Mouse (Mus musculus): ENCODE results near the gene Med13. TPM values are rescaled to one million over a fixed set of nuclear protein-coding genes. Genes with fewer than 3 reads are reported as not detected.

Med13 gene
- polyA plus RNA-seq, 1 experiment from 2014 or later, result 9.3 TPM

- H3K9me3 ChIP-seq, result no peaks in the 10 kb centered on the region
- H3K27ac ChIP-seq (replicated peaks), result no peak overlapping the region
- H3K36me3 ChIP-seq (replicated peaks), result no peaks in the 10 kb centered on the region
- H3K4me3 ChIP-seq, result no peak overlapping the region
- no peaks in the 10 kb centered on the region for H3K27me3 ChIP-seq (replicated peaks; ENCODE audit: low read depth, poor library complexity, severe bottlenecking)
- H3K4me1 ChIP-seq, result peaks cover 31% of the 10 kb centered on the region
- 81% methylated on average over 13 of the region's 13 CpGs for WGBS
- no peak for DNase-seq (ENCODE audit: low spot score)
Measured at GRCm38 (mm10) chr11:86388821-86389480, 31.5 kb upstream of the Med13 start.

DNA sequence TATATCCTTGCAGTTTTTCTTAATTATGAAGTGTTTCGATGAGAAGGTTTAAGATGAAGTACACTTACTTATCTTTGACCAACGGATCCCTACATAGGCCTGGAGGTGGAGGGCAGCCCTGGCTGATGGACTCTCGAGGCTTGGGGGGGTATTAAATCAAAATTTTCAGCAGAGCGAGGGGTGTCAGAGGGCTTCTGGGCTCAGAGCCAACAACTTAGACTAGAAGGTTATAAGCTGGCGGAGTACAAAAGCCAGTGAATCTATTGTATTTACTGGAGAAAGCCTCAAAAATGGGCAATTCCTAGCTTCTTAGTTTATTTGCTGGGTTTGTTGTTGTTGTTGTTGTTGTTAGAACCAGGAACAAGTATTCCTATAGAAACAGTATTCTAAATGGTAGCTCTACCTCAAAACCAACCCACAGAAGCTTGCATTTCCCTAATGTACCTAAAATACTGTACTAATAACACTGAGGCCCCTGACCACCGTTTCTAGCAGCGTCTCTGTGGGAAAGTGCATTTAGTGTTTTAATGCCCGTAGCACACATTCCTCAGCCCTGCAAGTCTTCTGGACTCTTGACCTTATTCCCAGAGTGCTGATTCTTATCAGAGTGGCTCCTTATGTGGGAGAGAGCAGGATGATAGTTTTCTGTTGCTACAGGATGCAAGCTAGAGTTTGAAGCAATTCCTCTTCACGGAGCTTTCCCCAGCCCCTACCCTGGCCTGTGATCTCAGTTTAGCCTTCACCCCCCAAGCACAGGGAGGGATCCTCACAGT is 29.9 kb upstream of the Med13 start:
- Histone ChIP-seq H3K27me3 (replicated peaks; ENCODE audit: low read depth, poor library complexity, severe bottlenecking) (peaks cover 3% of the 10 kb centered on the region; the same call in 1 of the 2 replicates), H3K4me3 (no peak overlapping the region), H3K9me3 (no peaks in the 10 kb centered on the region), H3K36me3 (replicated peaks) (no peaks in the 10 kb centered on the region), H3K4me1 (peaks cover 31% of the 10 kb centered on the region), H3K27ac (replicated peaks) (no peak overlapping the region)
- 68% methylated on average over 9 of the region's 9 CpGs for WGBS
- no peak for DNase-seq (ENCODE audit: low spot score)

- no peak for DNase-seq (ENCODE audit: low spot score)
- no peaks in the 10 kb centered on the region for H3K36me3 ChIP-seq (replicated peaks)
- H3K9me3 ChIP-seq, result no peaks in the 10 kb centered on the region
- WGBS, result 73% methylated on average over 10 of the region's 10 CpGs
- no peak overlapping the region for H3K4me3 ChIP-seq
- H3K27ac ChIP-seq (replicated peaks), result no peak overlapping the region
- H3K27me3 ChIP-seq (replicated peaks; ENCODE audit: low read depth, poor library complexity, severe bottlenecking), result peaks cover 3% of the 10 kb centered on the region; the same call in 1 of the 2 replicates
- H3K4me1 ChIP-seq, result peaks cover 31% of the 10 kb centered on the region
Measured at GRCm38 (mm10) chr11:86386576-86386975, 29.2 kb upstream of the Med13 start.

GRCm38 (mm10) chr11:86385710-86386282 is 28.4 kb upstream of the Med13 start:
- no peak overlapping the region for H3K4me3 ChIP-seq
- 79% methylated on average over 11 of the region's 11 CpGs for WGBS
- H3K36me3 ChIP-seq (replicated peaks), result no peaks in the 10 kb centered on the region
- H3K27ac ChIP-seq (replicated peaks), result 0 out of 2 replicates have a peak overlapping the region, but pooled peaks have one; percentile 2
- H3K4me1 ChIP-seq, result peaks cover 31% of the 10 kb centered on the region
- peaks cover 3% of the 10 kb centered on the region; the same call in 1 of the 2 replicates for H3K27me3 ChIP-seq (replicated peaks; ENCODE audit: low read depth, poor library complexity, severe bottlenecking)
- no peaks in the 10 kb centered on the region for H3K9me3 ChIP-seq
- no peak for DNase-seq (ENCODE audit: low spot score)

- DNase-seq (ENCODE audit: low spot score), result no peak
- no peak overlapping the region for H3K27ac ChIP-seq (replicated peaks)
- 86% methylated on average over 3 of the region's 3 CpGs for WGBS
Measured at GRCm38 (mm10) chr11:86384141-86384540, 26.7 kb upstream of the Med13 start.

DNA sequence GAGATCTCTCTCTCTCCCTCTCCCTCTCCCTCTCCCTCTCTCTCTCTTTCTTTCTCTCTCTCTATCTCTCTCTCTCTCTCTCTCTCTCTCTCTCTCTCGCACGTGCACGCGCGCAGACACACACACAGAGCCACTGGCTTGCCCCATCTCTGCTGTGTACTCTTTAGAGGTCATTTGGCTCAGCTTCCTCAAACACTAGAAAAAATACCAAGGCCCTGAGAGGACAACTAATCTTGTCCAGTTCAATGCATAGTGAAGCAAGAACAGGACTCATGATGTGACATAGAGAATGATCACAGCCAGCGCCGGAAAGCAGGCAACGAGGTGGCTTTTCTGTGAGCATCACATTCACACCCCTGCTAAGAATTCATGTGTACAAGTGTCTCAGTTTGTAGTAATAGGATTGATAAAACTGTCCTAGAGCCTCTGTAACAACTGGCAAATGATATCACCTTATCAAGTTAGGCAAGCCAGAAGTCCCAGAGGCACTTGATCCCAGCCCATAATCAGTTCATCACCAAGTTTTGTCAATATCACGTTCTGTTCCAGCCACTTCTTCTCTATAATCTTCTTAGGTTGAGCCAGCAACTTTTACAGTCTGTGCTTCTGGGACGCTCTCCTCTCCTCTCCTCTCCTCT is 25.2 kb upstream of the Med13 start:
- WGBS, result 92% methylated on average over 10 of the region's 10 CpGs
- H3K9me3 ChIP-seq, result no peaks in the 10 kb centered on the region
- DNase-seq (ENCODE audit: low spot score), result no peak
- no peaks in the 10 kb centered on the region for H3K36me3 ChIP-seq (replicated peaks)
- peaks cover 24% of the 10 kb centered on the region for H3K4me1 ChIP-seq
- no peak overlapping the region for H3K27ac ChIP-seq (replicated peaks)
- H3K27me3 ChIP-seq (replicated peaks; ENCODE audit: low read depth, poor library complexity, severe bottlenecking), result peaks cover 3% of the 10 kb centered on the region; the same call in 1 of the 2 replicates
- no peak overlapping the region for H3K4me3 ChIP-seq

More at GRCm38 (mm10) chr11:86384141-86384540, 26.7 kb upstream of the Med13 start:
- peaks cover 27% of the 10 kb centered on the region for H3K4me1 ChIP-seq
- H3K9me3 ChIP-seq, result no peaks in the 10 kb centered on the region
- no peaks in the 10 kb centered on the region for H3K36me3 ChIP-seq (replicated peaks)
- no peak overlapping the region for H3K4me3 ChIP-seq
- H3K27me3 ChIP-seq (replicated peaks; ENCODE audit: low read depth, poor library complexity, severe bottlenecking), result peaks cover 3% of the 10 kb centered on the region; the same call in 1 of the 2 replicates

- peaks cover 3% of the 10 kb centered on the region; the same call in 1 of the 2 replicates for H3K27me3 ChIP-seq (replicated peaks; ENCODE audit: low read depth, poor library complexity, severe bottlenecking)
- H3K4me1 ChIP-seq, result peaks cover 14% of the 10 kb centered on the region
- WGBS, result 80% methylated on average over 5 of the region's 5 CpGs
- H3K9me3 ChIP-seq, result no peaks in the 10 kb centered on the region
- H3K36me3 ChIP-seq (replicated peaks), result no peaks in the 10 kb centered on the region
- H3K27ac ChIP-seq (replicated peaks), result no peak overlapping the region
- DNase-seq (ENCODE audit: low spot score), result no peak
- no peak overlapping the region for H3K4me3 ChIP-seq
Measured at GRCm38 (mm10) chr11:86381478-86382091, 24.2 kb upstream of the Med13 start.

DNA sequence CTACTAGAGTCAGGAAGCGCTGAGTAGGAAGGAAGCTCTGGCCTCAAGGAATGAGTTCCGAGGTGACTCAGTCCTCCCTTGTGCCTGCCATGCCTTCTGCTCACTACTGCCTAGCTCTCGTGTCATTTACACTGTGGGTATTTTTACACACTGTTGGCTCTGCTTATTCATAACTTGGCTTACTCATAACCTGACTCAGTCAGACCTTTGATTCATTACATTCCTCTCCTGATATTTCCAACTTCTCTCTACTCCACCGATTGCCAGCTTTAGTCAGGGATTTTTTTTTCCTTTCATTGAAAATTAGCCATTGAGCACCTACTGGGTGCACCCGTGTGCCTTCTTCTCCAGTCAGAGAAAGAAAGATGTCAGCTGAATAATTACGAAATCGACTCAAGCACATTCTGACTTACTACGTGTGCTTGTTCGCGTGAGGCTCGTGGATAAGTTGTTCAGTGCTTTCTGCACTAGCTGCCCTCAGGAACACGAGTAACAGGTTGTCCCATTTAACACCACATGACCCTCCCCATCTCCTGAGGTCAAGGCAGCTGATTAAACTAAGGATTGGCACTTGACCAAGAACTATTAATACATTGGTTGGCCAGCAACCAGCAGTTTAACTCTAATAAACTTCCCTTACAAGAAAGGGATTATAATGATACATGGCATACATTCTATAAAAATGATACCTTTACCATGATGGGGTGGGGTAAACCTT is 23.3 kb upstream of the Med13 start:
- Histone ChIP-seq H3K27me3 (replicated peaks; ENCODE audit: low read depth, poor library complexity, severe bottlenecking) (peaks cover 3% of the 10 kb centered on the region; the same call in 1 of the 2 replicates), H3K9me3 (no peaks in the 10 kb centered on the region), H3K27ac (replicated peaks) (no peak overlapping the region), H3K36me3 (replicated peaks) (no peaks in the 10 kb centered on the region), H3K4me1 (peaks cover 5% of the 10 kb centered on the region), H3K4me3 (no peak overlapping the region)
- WGBS, result 88% methylated on average over 12 of the region's 12 CpGs
- DNase-seq (ENCODE audit: low spot score), result no peak

DNA sequence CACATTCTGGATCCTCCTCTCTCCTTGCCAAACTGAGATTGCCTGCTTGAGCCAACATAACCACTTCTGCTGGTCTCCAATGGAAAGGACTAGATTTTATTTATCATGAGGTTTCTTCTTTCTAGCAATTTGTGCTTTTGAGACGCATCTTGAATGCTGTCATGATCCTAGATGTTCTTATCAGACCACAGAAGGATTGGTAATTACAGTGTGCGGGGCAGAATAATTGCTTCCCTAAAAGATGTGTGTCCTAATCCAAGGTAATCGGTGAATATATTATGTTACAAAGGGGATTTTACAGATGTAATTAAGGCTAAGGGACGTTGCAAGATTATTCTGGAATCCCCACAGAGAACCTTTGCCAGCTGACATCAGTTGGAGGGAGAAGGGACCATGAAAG is 21.6 kb upstream of the Med13 start:
- Histone ChIP-seq H3K27ac (replicated peaks) (no peak overlapping the region), H3K36me3 (replicated peaks) (no peaks in the 10 kb centered on the region), H3K4me3 (no peak overlapping the region), H3K4me1 (no peaks in the 10 kb centered on the region), H3K27me3 (replicated peaks; ENCODE audit: low read depth, poor library complexity, severe bottlenecking) (peaks cover 3% of the 10 kb centered on the region; the same call in 1 of the 2 replicates), H3K9me3 (no peaks in the 10 kb centered on the region)
- whole genome bisulfite sequencing, result 63% methylated on average over 4 of the region's 4 CpGs
- no peak for DNase-seq (ENCODE audit: low spot score)

GRCm38 (mm10) chr11:86377841-86378240 is 20.4 kb upstream of the Med13 start:
- Histone ChIP-seq H3K9me3 (no peaks in the 10 kb centered on the region), H3K4me1 (no peaks in the 10 kb centered on the region), H3K27ac (replicated peaks) (no peak overlapping the region), H3K27me3 (replicated peaks; ENCODE audit: low read depth, poor library complexity, severe bottlenecking) (peaks cover 3% of the 10 kb centered on the region; the same call in 1 of the 2 replicates), H3K36me3 (replicated peaks) (no peaks in the 10 kb centered on the region), H3K4me3 (no peak overlapping the region)
- DNase-seq (ENCODE audit: low spot score), result no peak
- 91% methylated on average over 5 of the region's 5 CpGs for WGBS

DNA sequence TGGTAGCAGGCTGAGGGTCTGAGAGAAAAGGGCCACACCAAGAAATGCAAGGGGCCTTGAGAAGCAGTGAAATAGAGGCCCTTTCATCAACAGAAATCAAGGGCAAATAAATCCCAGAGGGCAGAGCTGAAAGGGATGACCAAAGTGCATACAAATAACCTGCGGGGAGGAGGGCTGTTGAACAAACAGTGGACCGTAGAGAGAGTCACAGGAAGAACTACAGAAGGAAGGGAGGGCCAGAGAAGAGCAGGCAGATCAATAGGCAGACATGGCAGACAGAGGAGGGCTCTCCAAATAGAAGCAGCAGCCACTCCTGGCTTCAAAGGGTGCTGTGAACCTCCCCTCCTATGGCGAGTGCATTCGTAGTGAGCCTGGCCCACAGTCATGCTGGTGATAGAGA is 19.3 kb upstream of the Med13 start:
- Histone ChIP-seq H3K27ac (replicated peaks) (no peak overlapping the region), H3K4me1 (peaks cover 2% of the 10 kb centered on the region; the same call in 1 of the 2 replicates), H3K9me3 (no peaks in the 10 kb centered on the region), H3K4me3 (no peak overlapping the region), H3K27me3 (replicated peaks; ENCODE audit: low read depth, poor library complexity, severe bottlenecking) (no peaks in the 10 kb centered on the region), H3K36me3 (replicated peaks) (no peaks in the 10 kb centered on the region)
- WGBS, result 79% methylated on average over 4 of the region's 4 CpGs
- no peak for DNase-seq (ENCODE audit: low spot score)
